Mouse (Mus musculus) hindbrain, embryonic 11.5 days (tissue): Measurements from ENCODE around the gene Eif5. TPM values are rescaled to one million over a fixed set of nuclear protein-coding genes. Genes with fewer than 3 reads are reported as not detected.

Experiments
- ATAC-seq: fragments of 200-750 bp; cut with Nextera tagmentation; 2 replicates; pipeline ENCODE4 v1.8.0; 2017; ENCODE audit warnings: mild to moderate bottlenecking, moderate TSS enrichment, moderate library complexity; ENCODE audit not compliant: low FRiP score
- DNase-seq: peaks from one replicate; pipeline ENCODE4 v3.0.0-alpha.2; 2015; ENCODE audit warnings: low spot score
- H3K27ac ChIP-seq: fragments of 300-500 bp; sonication (generic); 2 replicates; pipeline ENCODE4 v1.5.1; 2014; ENCODE audit warnings: mild to moderate bottlenecking, low read depth, low read length
- H3K27me3 ChIP-seq: fragments of 300-500 bp; sonication (generic); 2 replicates; pipeline ENCODE4 v1.6.1; 2014; ENCODE audit warnings: mild to moderate bottlenecking, low read length, moderate library complexity, mixed read lengths; ENCODE audit not compliant: control insufficient read depth, insufficient read depth
- H3K36me3 ChIP-seq: fragments of 300-500 bp; sonication (generic); 2 replicates; pipeline ENCODE4 v1.6.1; 2014; ENCODE audit warnings: mild to moderate bottlenecking, low read length, moderate library complexity, mixed read lengths; ENCODE audit not compliant: control insufficient read depth, insufficient read depth
- H3K4me1 ChIP-seq: fragments of 300-500 bp; sonication (generic); replicated peaks from 2 replicates; pipeline ENCODE4 v1.6.1; 2014; ENCODE audit warnings: low read length, mixed read lengths; ENCODE audit not compliant: control insufficient read depth, insufficient read depth
- H3K4me2 ChIP-seq: fragments of 300-500 bp; sonication (generic); replicated peaks from 2 replicates; pipeline ENCODE4 v1.6.1; 2014; ENCODE audit warnings: mild to moderate bottlenecking, low read depth, low read length
- H3K4me3 ChIP-seq: fragments of 300-500 bp; sonication (generic); 2 replicates; pipeline ENCODE4 v1.5.1; 2014; ENCODE audit warnings: low read depth, low read length
- H3K9ac ChIP-seq: fragments of 300-500 bp; sonication (generic); 2 replicates; pipeline ENCODE4 v1.6.1; 2014; ENCODE audit warnings: low read depth, low read length
- H3K9me3 ChIP-seq: fragments of 300-500 bp; sonication (generic); 2 replicates; pipeline ENCODE4 v1.6.1; 2016; ENCODE audit warnings: low read length; ENCODE audit not compliant: control insufficient read depth
- WGBS: fragments of 180-500 bp; shearing (Covaris S2); extraction: QIAGEN DNeasy Blood & Tissue Kit; methylation state at CpG from one replicate; pipeline ENCODE4 v1.1.7; 2014; 5-methylcytosine and 5-hydroxymethylcytosine counted together
- polyA plus RNA-seq: library from polyadenylated mRNA; unstranded; fragments of >200 nt; fragmentation: Nextera tagmentation; extraction: Ambion mirVana; gene quantifications from 2 replicates; pipeline ENCODE4 v1.2.1, GENCODE M21; 2014

The Eif5 gene
- polyA plus RNA-seq: 695 and 707 TPM in 2 replicates

DNA sequence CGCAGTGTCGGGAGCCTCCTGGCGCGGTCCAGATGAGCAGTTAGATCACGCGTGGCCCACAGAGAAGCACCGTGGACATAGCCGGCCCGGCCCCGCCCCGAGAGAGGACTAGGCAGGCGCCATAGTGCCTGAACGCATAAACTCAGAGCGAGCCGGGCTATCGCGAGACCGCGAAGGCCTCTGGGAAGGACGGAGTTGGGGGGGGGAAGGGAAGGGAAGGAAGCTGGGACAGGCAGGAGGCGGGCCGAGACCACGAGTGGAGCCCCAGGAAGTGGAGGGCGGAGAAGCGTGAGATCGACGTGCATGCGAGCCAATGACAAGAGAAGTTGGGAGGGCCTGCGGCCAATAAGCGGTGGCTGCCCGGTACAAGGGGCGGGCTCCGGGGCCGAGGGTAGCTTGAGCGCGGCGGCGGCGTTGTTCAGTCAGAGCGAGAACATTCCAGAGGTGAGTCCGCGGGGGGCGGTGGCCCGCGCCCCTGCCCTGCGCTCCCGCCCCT is at the start of gene Eif5:
Eif5 (plus strand) TSS at position 221 of the 496 bp plus-strand sequence.
- peak within 1 kb of the TSS; percentile 76 for H3K4me2 ChIP-seq
- H3K4me3 ChIP-seq: peak within 1 kb of the TSS; percentile 93
- peak within 1 kb of the TSS; percentile 98 for H3K9ac ChIP-seq
- H3K27ac ChIP-seq: peak within 1 kb of the TSS; percentile 96
- peaks cover 6% of the 10 kb centered on the region for H3K36me3 ChIP-seq
- H3K27me3 ChIP-seq: no peaks in the 10 kb centered on the region
- DNase-seq (peak; percentile 99), ATAC-seq (peak; percentile 99)
- WGBS: 0% methylated on average over 46 of the region's 47 CpGs
- peaks cover 4% of the 10 kb centered on the region; the same call in 1 of the 2 replicates for H3K4me1 ChIP-seq
- no peaks in the 10 kb centered on the region for H3K9me3 ChIP-seq

DNA sequence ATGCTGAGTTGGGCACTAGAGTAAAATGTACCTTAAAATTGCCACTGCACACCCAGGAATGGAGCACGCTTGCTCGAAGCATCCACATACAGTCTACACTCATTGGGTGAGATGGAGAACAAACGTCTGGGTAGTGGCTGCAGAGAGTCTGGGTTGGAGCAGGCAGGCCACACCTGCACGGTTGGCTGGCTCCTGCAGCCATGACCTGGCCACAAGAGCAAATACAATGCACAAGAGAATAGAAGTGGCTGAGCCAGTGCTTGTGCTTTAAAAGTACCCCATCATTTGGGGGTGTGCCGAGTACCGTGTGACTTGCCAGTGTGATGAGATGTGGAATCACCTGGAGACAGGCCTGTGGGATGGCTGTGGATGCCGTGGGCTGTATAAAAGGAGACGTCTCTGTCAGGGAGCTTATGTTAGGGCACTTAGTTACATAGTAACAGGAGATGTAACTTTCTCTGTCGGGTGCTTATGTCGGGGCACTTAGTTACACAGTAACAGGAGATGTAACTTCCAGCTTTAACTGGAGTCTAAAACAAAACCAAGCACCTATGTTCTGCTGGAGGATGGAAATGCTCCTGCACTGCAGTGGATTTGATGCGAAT is 48.5 kb upstream of the Eif5 start:
- peaks cover 33% of the 10 kb centered on the region for H3K27me3 ChIP-seq
- no peak for DNase-seq
- WGBS: 64% methylated on average over 11 of the region's 11 CpGs

DNA sequence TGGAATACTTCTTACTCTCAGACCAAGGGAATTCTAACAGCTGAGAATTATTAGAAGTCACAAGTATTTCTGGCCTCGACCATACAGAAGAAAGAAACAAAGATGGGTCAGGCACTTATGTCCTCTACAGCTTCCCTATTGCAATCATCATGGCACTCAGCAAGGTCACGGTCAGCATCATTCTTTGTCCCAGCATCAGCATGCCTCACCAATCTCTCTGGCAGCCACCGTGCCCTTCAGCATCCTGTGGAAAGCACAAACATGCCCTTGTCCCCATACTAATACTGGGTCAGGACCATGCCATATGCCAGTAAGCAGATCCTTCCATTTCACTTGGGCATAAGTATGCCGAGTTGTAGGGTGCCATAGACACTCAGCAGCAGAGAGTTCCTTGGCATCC is 42.9 kb upstream of the Eif5 start:
- no peak overlapping the region for H3K4me3 ChIP-seq
- DNase-seq (no peak), ATAC-seq (no peak)
- H3K27me3 ChIP-seq: no peaks in the 10 kb centered on the region
- H3K4me1 ChIP-seq: no peaks in the 10 kb centered on the region
- no peaks in the 10 kb centered on the region for H3K36me3 ChIP-seq
- no peak overlapping the region for H3K4me2 ChIP-seq
- no peak overlapping the region for H3K27ac ChIP-seq
- 65% methylated on average over 4 of the region's 4 CpGs for WGBS
- H3K9me3 ChIP-seq: no peaks in the 10 kb centered on the region
- H3K9ac ChIP-seq: no peak overlapping the region

More for the DNA sequence above, 48.5 kb upstream of the Eif5 start:
- Histone ChIP-seq H3K4me2 (no peak overlapping the region), H3K9me3 (no peaks in the 10 kb centered on the region), H3K9ac (no peak overlapping the region), H3K27ac (no peak overlapping the region), H3K4me3 (no peak overlapping the region), H3K4me1 (peaks cover 6% of the 10 kb centered on the region; the same call in 1 of the 2 replicates), H3K36me3 (no peaks in the 10 kb centered on the region)
- no peak for ATAC-seq

DNA sequence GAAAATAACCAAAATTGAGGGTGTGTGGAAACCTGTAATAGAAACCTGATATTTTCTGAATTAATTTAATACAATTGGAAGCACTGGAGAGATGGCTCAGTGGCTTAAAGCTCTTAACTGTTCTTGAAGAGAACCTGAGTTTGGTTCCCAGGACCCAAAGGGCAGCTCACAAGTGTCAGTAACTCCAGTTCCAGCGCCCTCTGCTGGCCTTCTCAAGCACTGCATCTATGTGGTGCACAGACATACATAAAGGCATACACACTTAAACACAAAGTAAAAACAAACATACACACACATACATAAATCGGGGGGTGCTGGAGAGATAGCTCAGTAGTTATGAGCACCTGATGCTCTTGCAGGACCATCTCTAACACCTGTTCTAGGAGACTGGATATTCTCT is 40.7 kb upstream of the Eif5 start:
- H3K27ac ChIP-seq: no peak overlapping the region
- DNase-seq (peak; percentile 22), ATAC-seq (no peak)
- no peak overlapping the region for H3K9ac ChIP-seq
- no peaks in the 10 kb centered on the region for H3K9me3 ChIP-seq
- no peaks in the 10 kb centered on the region for H3K36me3 ChIP-seq
- H3K4me2 ChIP-seq: no peak overlapping the region
- WGBS: 49% methylated on average over 2 of the region's 2 CpGs
- no peak overlapping the region for H3K4me3 ChIP-seq
- no peaks in the 10 kb centered on the region for H3K27me3 ChIP-seq
- 0 out of 2 replicates have a peak, but pooled peaks cover 2% of the 10 kb centered on the region for H3K4me1 ChIP-seq

DNA sequence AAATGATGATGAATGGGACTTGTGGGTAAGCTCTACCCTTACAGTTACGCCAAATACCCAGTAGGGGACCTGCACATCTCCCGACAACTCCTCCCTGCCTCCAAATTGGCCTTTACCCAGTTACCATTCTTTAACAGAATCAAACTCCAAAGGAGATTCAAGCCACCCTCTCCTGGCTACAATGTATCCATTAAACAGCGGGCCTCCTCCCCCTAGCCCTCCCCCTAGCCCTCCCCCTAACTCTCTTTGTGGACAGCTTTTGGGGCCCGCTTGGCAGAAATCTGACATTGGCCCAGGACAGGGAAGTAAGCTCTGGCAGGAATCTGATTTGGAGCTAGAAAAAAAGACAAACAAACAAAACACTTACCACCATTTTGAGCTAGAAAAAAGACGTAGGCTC is 38.2 kb upstream of the Eif5 start:
- Histone ChIP-seq H3K27me3 (no peaks in the 10 kb centered on the region), H3K9ac (no peak overlapping the region), H3K4me2 (no peak overlapping the region), H3K9me3 (no peaks in the 10 kb centered on the region), H3K4me1 (0 out of 2 replicates have a peak, but pooled peaks cover 2% of the 10 kb centered on the region), H3K4me3 (no peak overlapping the region), H3K36me3 (no peaks in the 10 kb centered on the region), H3K27ac (no peak overlapping the region)
- WGBS: 47% methylated on average over 5 of the region's 5 CpGs
- no peak for DNase-seq
- no peak for ATAC-seq

DNA sequence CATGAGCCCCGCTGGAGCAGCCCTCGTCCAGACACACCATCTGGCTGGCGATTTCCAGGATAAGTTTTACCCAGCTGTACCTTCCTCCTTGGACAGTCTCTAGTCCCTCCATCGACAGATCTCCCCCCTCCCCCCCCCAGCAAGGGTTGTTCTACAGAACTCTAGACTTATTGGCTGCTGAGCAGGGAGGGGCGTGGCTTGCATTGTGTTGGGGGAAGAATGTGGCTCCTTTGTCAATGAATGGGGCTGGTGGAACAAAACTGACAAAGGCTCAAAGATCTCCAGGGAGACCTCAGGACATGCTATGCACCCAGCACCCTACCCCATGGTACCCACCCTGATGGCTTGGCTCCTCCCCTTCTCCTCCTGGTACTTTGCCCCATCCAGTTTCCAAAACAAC is 37.1 kb upstream of the Eif5 start:
- peak overlapping the region; percentile 40; the same call in 1 of the 2 replicates for H3K9ac ChIP-seq
- H3K36me3 ChIP-seq: no peaks in the 10 kb centered on the region
- no peak overlapping the region for H3K4me3 ChIP-seq
- ATAC-seq (peak; percentile 91), DNase-seq (peak; percentile 82)
- peak overlapping the region; percentile 62 for H3K27ac ChIP-seq
- H3K27me3 ChIP-seq: no peaks in the 10 kb centered on the region
- 0 out of 2 replicates have a peak, but pooled peaks cover 2% of the 10 kb centered on the region for H3K4me1 ChIP-seq
- 0 out of 2 replicates have a peak overlapping the region, but pooled peaks have one; percentile 2 for H3K4me2 ChIP-seq
- no peaks in the 10 kb centered on the region for H3K9me3 ChIP-seq
- WGBS: 9% methylated on average over 5 of the region's 5 CpGs

DNA sequence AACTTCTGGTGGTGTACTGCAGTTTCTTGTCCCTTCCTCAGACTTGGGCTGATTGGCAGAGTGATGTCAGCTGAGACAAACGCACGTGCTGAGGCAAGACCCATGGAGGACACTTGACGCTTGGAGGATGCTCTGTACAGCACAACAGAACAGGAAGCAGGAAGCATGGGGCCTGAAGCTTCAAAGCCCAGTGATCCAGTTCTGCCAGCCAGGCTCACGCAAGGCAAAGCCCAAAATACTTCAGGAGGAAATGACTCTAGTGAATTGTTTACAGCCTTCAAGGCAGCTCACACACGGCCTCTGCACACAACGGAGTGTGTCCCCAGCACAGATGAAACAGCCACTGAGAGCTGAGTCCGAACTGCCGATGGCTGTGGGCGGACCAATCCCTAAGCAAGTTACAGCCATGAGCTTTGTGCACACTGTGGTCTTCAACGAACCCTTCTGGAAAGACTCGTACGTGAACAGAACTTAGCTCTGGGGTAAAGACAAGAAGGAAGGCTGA is 34.7 kb upstream of the Eif5 start:
- Histone ChIP-seq H3K36me3 (no peaks in the 10 kb centered on the region), H3K27me3 (no peaks in the 10 kb centered on the region), H3K4me1 (0 out of 2 replicates have a peak, but pooled peaks cover 2% of the 10 kb centered on the region), H3K4me2 (no peak overlapping the region), H3K9ac (no peak overlapping the region), H3K4me3 (no peak overlapping the region), H3K27ac (no peak overlapping the region), H3K9me3 (no peaks in the 10 kb centered on the region)
- 82% methylated on average over 12 of the region's 12 CpGs for WGBS
- ATAC-seq: no peak
- no peak for DNase-seq

DNA sequence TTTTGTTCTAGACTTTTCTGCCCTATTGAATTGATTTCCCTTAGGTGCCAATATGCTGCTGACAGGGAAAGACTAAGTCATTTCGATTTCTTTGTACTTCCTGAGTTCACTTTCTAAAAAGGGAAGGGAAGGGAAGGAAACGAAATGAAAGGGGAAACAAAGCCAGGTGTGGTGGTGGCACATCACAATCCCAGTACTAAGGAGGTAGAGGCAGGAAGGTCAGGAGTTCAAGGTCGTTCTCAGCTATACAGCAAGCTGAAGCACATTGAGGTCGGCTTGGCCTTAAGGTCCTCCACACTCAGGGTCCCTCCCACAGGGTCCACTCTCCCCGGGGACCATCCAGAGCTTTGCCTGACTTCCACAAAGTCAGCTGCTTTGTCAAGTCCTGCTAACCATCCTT is 34.2 kb upstream of the Eif5 start:
- H3K36me3 ChIP-seq: no peaks in the 10 kb centered on the region
- no peaks in the 10 kb centered on the region for H3K27me3 ChIP-seq
- no peaks in the 10 kb centered on the region for H3K9me3 ChIP-seq
- no peak overlapping the region for H3K4me3 ChIP-seq
- no peak overlapping the region for H3K27ac ChIP-seq
- H3K9ac ChIP-seq: no peak overlapping the region
- no peak overlapping the region for H3K4me2 ChIP-seq
- 0 out of 2 replicates have a peak, but pooled peaks cover 2% of the 10 kb centered on the region for H3K4me1 ChIP-seq
- no peak for DNase-seq
- 77% methylated on average over 5 of the region's 5 CpGs for WGBS
- ATAC-seq: no peak

DNA sequence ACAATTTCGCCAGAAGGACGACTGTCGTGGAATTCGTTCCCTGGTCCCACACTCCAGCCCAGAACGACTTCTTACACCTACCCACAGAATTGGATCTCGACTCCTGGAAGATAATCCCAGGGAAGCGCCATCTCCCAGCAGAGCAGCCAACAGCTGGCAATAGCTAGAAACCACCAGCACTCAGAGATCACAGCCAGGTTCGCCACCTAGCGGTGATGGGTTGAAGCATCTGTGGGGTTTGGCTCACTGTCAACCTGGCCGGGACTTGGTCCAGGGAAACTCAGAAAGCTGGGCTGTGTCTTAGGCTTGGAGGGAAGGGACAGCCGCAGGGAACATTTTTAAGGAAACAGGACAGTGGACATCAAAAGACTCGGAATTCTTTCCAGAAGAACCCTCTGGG is 32.9 kb upstream of the Eif5 start:
- Histone ChIP-seq H3K27ac (no peak overlapping the region), H3K9ac (no peak overlapping the region), H3K36me3 (no peaks in the 10 kb centered on the region), H3K9me3 (no peaks in the 10 kb centered on the region), H3K4me2 (no peak overlapping the region), H3K4me1 (0 out of 2 replicates have a peak, but pooled peaks cover 2% of the 10 kb centered on the region), H3K27me3 (no peaks in the 10 kb centered on the region), H3K4me3 (no peak overlapping the region)
- ATAC-seq (no peak), DNase-seq (peak; percentile 89)
- 6% methylated on average over 12 of the region's 12 CpGs for WGBS
